Mouse (Mus musculus): ENCODE measurements around the gene Ndufa5. TPM values are rescaled to one million over a fixed set of nuclear protein-coding genes. Genes with fewer than 3 reads are reported as not detected.
A peak's percentile ranks its signal among the peaks of the same experiment; 100 is the strongest.

The Ndufa5 gene
- total RNA-seq, 2 experiments from 2014 or later, result 76.0 to 160 TPM

DNA sequence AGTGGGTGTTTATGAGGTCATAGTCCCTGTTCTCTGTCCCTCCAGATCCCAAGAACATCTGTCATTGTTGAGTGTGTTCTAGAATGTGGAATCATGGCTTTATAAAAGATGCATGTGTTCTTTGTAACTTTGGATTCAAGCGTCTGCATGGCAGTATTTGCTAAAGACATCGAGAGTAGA lies 141 bp upstream of the Ndufa5 start, which contains the start of gene Asb15:
Asb15 (plus strand) TSS at position 81 of the 180 bp plus-strand sequence.
- ATAC-seq (ENCODE audit: poor library complexity, severe bottlenecking), result no peak

DNA sequence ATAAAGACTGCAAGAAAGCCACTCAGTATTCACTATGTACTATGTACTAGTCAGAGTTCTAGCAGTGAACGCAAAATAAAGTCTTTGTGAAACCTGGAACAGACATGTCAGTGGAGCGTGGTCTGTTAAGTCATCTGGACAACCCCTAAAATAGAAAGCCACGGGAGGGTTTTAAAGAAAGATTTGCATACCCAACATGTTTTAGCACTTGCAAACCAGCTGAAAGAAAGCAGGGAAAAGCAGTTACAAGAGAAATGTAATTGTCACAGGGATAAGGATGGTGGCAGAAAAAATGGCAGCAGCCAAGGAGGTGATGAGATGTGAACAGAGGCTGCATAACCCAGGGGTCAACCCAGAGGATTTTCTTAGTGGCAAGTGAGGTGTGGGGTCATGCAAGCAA lies 2.1 kb downstream of the Ndufa5 start:
- ATAC-seq (ENCODE audit: poor library complexity, severe bottlenecking), result no peak

DNA sequence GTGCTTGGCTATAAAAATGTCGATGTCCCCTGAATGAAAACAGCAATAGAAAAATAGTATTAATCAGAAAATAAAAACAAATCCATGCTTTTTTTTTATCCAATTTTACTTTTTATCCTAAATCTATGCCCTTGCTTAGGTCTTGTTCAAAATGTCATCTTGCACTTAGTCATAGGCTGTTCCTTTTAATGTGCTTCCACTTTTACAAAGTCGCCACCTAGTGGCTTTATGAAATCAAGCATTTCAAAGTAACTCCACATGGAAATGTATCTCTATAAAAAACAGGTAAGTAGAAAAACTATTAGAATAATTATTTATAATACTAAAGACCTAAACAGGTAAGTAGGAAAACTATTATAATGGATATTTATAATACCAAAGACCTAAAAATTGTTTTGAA lies 11.6 kb downstream of the Ndufa5 start:
- ATAC-seq (ENCODE audit: poor library complexity, severe bottlenecking), result 0 out of 2 replicates have a peak, but pooled peaks have one; percentile 63

DNA sequence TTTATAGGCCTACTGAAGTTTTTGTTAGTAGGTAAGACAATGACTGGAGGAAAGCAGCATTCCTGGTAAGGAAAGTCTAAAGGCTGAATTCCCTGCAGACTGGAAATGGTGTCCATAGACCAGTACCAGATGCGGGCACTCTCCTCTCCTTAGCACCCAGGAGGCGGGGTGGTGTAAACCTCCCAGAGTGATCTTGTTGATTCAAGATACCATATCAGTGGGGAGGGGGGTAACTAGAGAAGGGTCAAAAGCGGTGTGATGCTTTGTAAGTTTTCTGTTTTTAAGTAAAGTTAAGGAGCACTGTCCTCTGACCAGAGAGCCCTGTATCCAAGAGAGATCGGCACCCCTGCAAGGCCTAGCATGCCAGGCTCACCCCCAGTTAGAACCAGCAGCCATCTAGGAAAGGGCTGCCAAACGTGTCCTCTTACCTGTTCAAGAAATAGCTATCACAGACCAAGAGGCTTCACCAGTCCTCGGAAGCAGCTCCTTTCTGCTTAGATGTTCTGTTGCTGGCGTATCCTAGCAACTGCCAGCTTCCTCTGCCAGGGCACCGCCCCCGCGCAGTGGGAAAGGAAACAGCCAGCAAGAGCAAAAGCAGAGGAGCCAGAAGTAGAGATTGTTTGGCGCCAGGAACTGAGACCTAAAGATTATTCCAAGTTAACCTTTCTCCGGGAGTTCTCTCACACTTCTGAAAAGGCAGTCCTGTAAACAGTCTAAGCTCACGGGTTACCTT lies 13.1 kb downstream of the Ndufa5 start, which contains the start of gene Iqub:
Iqub (minus strand) TSS at position 516 of the 733 bp plus-strand sequence.
- peak; percentile 43 for ATAC-seq (ENCODE audit: poor library complexity, severe bottlenecking)

DNA sequence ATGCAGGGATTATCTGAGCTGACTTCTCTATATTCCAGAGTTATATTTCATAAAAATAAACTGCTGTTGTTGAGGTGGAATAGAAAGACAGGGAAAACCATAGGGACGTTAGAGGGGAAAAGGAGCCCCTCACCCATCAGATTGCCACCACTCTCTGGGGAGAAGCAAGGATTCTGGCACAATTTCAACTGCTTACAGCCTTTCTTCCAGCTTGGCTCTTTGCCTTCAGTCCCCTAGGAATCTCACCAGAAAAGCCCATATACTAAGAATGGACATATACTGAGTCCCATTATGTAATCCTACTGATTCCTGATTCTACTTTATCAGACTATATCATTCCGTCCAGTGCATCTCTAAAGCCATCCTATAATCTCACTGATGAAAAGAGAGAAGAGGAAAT lies 23.7 kb downstream of the Ndufa5 start:
- ATAC-seq (ENCODE audit: poor library complexity, severe bottlenecking), result no peak

DNA sequence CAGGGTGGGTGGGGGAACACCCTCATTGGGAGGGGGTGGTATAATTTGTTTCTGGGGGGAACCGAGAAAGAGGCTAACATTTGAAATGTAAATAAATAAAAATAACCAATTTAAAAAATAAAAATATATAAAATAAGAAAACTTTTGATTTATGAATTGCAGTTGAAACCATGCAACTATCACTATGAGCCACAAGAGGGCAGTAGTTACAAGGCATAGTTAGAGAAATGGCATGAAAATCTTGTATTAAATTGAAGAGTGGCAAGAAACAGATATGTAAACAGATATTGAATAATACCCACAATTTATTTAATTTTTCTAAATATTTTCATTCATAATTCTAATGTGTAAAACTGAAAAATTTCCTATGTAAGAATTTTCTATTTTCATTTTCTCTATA lies 37.5 kb downstream of the Ndufa5 start:
- no peak for ATAC-seq (ENCODE audit: poor library complexity, severe bottlenecking)

DNA sequence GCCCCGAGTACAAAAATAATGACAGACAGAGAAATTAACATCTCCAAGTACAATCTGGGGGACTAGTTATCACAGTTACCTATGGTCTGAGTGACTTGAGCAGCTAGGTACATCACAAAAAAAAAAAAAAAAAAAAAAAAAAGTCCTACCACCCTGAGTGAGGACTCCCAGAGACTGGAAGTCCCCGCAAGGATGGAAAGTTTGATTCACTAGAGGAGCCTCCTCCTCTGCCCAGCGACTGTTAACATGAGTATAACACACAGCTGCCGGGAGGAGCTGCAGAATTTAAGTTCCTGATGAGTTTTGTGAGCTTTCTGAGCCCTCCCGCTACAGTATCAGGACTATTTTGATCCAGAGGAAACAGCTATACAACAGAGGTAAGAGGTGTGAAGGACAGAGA lies 41.3 kb downstream of the Ndufa5 start:
- ATAC-seq (ENCODE audit: poor library complexity, severe bottlenecking), result no peak

DNA sequence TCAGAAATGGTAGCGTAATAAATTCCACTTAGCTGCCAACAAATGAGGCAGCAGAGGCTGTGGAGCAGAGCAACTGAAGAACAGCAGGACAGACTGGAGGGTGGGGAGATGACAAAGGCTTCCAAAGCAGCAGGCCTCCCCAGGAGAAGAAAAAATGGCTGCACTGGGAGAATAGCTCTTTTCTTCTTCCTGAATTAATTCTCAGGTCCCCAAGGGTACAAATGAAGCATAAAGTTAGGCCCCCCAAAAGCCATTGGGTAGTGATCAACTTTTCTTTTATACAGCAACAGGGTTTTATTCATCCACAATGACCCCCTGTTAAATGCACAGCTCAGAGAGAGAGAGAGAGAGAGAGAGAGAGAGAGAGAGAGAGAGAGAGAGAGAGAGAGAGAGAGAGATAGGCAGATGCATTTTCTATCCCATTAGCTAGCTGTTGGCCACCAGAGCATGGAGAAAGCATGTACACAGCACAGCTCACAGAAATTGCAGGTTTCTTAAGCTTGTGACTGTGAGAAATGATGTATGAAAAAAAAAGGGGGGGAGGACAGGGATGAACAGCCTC lies 57.2 kb downstream of the Ndufa5 start:
- no peak for ATAC-seq (ENCODE audit: poor library complexity, severe bottlenecking)

DNA sequence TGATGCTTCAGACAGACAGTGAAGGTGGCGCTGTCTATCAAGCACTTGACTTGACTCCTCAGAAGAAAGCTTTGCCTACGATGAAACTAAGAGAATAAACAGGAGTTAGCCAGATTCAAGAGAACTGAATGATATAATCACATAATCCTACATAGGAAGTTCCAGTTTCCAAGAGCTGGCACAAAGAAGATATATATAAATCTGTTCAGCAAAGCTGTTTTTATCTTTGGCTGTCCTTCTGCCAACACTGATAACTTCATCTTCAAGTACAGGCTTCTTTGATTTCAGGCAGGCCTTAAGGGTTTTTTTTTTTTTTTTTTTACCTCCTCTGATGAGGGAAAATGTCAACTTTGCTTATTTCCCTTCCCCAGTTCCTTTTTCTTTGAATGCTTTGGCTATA lies 57.7 kb downstream of the Ndufa5 start:
- no peak for ATAC-seq (ENCODE audit: poor library complexity, severe bottlenecking)

Other genes with a start within 250 kb of the Ndufa5 start
- gene Iqub, start 12.9 kb downstream of the Ndufa5 start, total RNA-seq (2015), result not detected in 2 replicates
- gene Iqub, start 12.9 kb downstream of the Ndufa5 start, total RNA-seq (2017), result 0.16 TPM in 1 of 2 replicates, not detected in the other
- not detected in 2 replicates for gene Asb15, start 131 bp upstream of the Ndufa5 start, total RNA-seq (2015)
- not detected in 2 replicates for gene Asb15, start 131 bp upstream of the Ndufa5 start, total RNA-seq (2017)
- not detected in 2 replicates for gene Lmod2, start 69.7 kb upstream of the Ndufa5 start, total RNA-seq (2015)
- not detected in 2 replicates for gene Lmod2, start 69.7 kb upstream of the Ndufa5 start, total RNA-seq (2017)
- gene Wasl, start 137.0 kb upstream of the Ndufa5 start, total RNA-seq (2015), result 17.1 and 19.1 TPM in 2 replicates
- gene Wasl, start 137.0 kb upstream of the Ndufa5 start, total RNA-seq (2017), result 6.6 and 11.3 TPM in 2 replicates
- gene Hyal6, start 205.2 kb upstream of the Ndufa5 start, total RNA-seq (2015), result not detected in 2 replicates
- gene Hyal6, start 205.2 kb upstream of the Ndufa5 start, total RNA-seq (2017), result not detected in 2 replicates
- not detected in 2 replicates for gene Hyal4, start 220.3 kb upstream of the Ndufa5 start, total RNA-seq (2015)
- not detected in 2 replicates for gene Hyal4, start 220.3 kb upstream of the Ndufa5 start, total RNA-seq (2017)